In genomic region chr16:32677040-32677700, GRCm38 (mm10) we compare ENCODE assay signal across 17 mouse cellular contexts. TPM values are rescaled to one million over a fixed set of nuclear protein-coding genes. Genes with fewer than 3 reads are reported as not detected.
DNase-seq lines count a peak whose midpoint lies in the region; ATAC-seq and TF ChIP-seq lines count a peak whose summit lies in the region.
"Had no signal": no experiment of that assay in that cellular context is flagged by ENCODE, and none has a peak within 500 bp of the region (broad histone marks: within the 10 kb centered on the region; RNA-seq: fewer than 3 reads in every experiment).

No protein-coding gene starts in this region.

- 0 out of 2 replicates have a peak overlapping the region, but pooled peaks have one; percentile 15 for H3K27ac ChIP-seq in forebrain, embryonic 10.5 days
- no peak overlapping the region for H3K27ac ChIP-seq in forebrain, embryonic 16.5 days (ENCODE audit: low read length)
- 0 out of 2 replicates have a peak overlapping the region, but pooled peaks have one; percentile 11 for H3K27ac ChIP-seq in liver, embryonic 12.5 days
- peak overlapping the region; percentile 58; the same call in 1 of the 2 replicates for H3K27ac ChIP-seq in stomach, embryonic 14.5 days (ENCODE audit: low read length)
- H3K27ac ChIP-seq: hindbrain, embryonic 12.5 days; limb, embryonic 10.5 days; neural tube, embryonic 15.5 days had no signal

- H3K36me3 ChIP-seq in forebrain, embryonic 10.5 days (replicated peaks) = peaks cover 96% of the 10 kb centered on the region
- peaks cover 19% of the 10 kb centered on the region; the same call in 1 of the 2 replicates for H3K36me3 ChIP-seq in forebrain, embryonic 16.5 days (ENCODE audit: control insufficient read depth, insufficient read depth)
- H3K36me3 ChIP-seq in liver, embryonic 12.5 days = peaks cover 91% of the 10 kb centered on the region
- H3K36me3 ChIP-seq in G1E (replicated peaks) = peaks cover 98% of the 10 kb centered on the region
- peaks cover 63% of the 10 kb centered on the region for H3K36me3 ChIP-seq in stomach, embryonic 14.5 days (ENCODE audit: control insufficient read depth, insufficient read depth, low read length)

- no peak for TF ChIP-seq CTCF in G1E (IDR thresholded peaks at IDR 0.05; ENCODE audit: low read depth, low read length)

- no peak for DNase-seq in forebrain, embryonic 10.5 days (ENCODE audit: extremely low spot score, low spot score)
- DNase-seq in liver (no peak), G1E (ENCODE audit: low spot score) (no peak)
- no peak for DNase-seq in right cerebral cortex, adult 2 months (ENCODE audit: low spot score in 2 of 2)
- DNase-seq: adrenal gland, postnatal 10 days; B cell, adult 2 months; cerebellum, adult 2 months; gastrocnemius, postnatal 25 days; kidney, adult 2 months; right cerebral cortex, adult 18-20 months had no signal

- H3K9ac ChIP-seq in forebrain, embryonic 16.5 days (replicated peaks; ENCODE audit: low read depth, low read length) = no peak overlapping the region
- H3K9ac ChIP-seq in liver, embryonic 12.5 days = no peak overlapping the region
- no peak overlapping the region for H3K9ac ChIP-seq in stomach, embryonic 14.5 days (replicated peaks; ENCODE audit: low read depth, low read length)
- H3K9ac ChIP-seq: hindbrain, embryonic 12.5 days; neural tube, embryonic 15.5 days had no signal

- no peak overlapping the region for H3K4me3 ChIP-seq in forebrain, embryonic 10.5 days
- H3K4me3 ChIP-seq in forebrain, embryonic 16.5 days (replicated peaks; ENCODE audit: low read length) = no peak overlapping the region
- H3K4me3 ChIP-seq in liver, embryonic 12.5 days = no peak overlapping the region
- H3K4me3 ChIP-seq in G1E (ENCODE audit: low read depth, low read length) = no peak overlapping the region
- no peak overlapping the region for H3K4me3 ChIP-seq in stomach, embryonic 14.5 days (ENCODE audit: low read depth, low read length)
- H3K4me3 ChIP-seq: hindbrain, embryonic 12.5 days; limb, embryonic 10.5 days; neural tube, embryonic 15.5 days had no signal

- H3K27me3 ChIP-seq in forebrain, embryonic 10.5 days (ENCODE audit: poor library complexity, severe bottlenecking) = no peaks in the 10 kb centered on the region
- H3K27me3 ChIP-seq in forebrain, embryonic 16.5 days (replicated peaks; ENCODE audit: control insufficient read depth, insufficient read depth, low read length) = no peaks in the 10 kb centered on the region
- no peaks in the 10 kb centered on the region for H3K27me3 ChIP-seq in liver, embryonic 12.5 days (replicated peaks)
- H3K27me3 ChIP-seq in G1E (ENCODE audit: insufficient read depth, low read length) = no peaks in the 10 kb centered on the region
- H3K27me3 ChIP-seq in stomach, embryonic 14.5 days (ENCODE audit: control insufficient read depth, insufficient read depth, low read length) = no peaks in the 10 kb centered on the region
- H3K27me3 ChIP-seq: hindbrain, embryonic 12.5 days; neural tube, embryonic 15.5 days had no signal

- no peaks in the 10 kb centered on the region for H3K9me3 ChIP-seq in forebrain, embryonic 10.5 days
- H3K9me3 ChIP-seq in forebrain, embryonic 16.5 days (ENCODE audit: control insufficient read depth, low read length) = no peaks in the 10 kb centered on the region
- H3K9me3 ChIP-seq in liver, embryonic 12.5 days (replicated peaks) = no peaks in the 10 kb centered on the region
- no peaks in the 10 kb centered on the region for H3K9me3 ChIP-seq in G1E (replicated peaks)
- no peaks in the 10 kb centered on the region for H3K9me3 ChIP-seq in stomach, embryonic 14.5 days (ENCODE audit: control insufficient read depth, low read depth, low read length)
- H3K9me3 ChIP-seq: hindbrain, embryonic 12.5 days; limb, embryonic 10.5 days; neural tube, embryonic 15.5 days had no signal

- ATAC-seq in forebrain, embryonic 16.5 days = no peak
- no peak for ATAC-seq in liver, embryonic 12.5 days
- ATAC-seq in G1E (ENCODE audit: extremely low read depth, insufficient number of reproducible peaks, low FRiP score, poor library complexity, severe bottlenecking) = peak; percentile 22; the same call in 1 of the 2 replicates
- peak; percentile 60 for ATAC-seq in stomach, embryonic 14.5 days (ENCODE audit: insufficient number of reproducible peaks, insufficient read depth, low FRiP score, low read depth)

- 74% methylated on average over 10 of the region's 10 CpGs for WGBS in forebrain, embryonic 10.5 days
- WGBS in forebrain, embryonic 16.5 days = 80% methylated on average over 9 of the region's 10 CpGs
- 69% methylated on average over 10 of the region's 10 CpGs for WGBS in liver, embryonic 12.5 days (ENCODE audit: insufficient replicate concordance)
- 76% methylated on average over 10 of the region's 10 CpGs for WGBS in stomach, embryonic 14.5 days

- H3K4me2 ChIP-seq in forebrain, embryonic 16.5 days (ENCODE audit: low read length) = no peak overlapping the region
- H3K4me2 ChIP-seq in liver, embryonic 12.5 days = no peak overlapping the region
- H3K4me2 ChIP-seq in stomach, embryonic 14.5 days (replicated peaks; ENCODE audit: low read depth, low read length) = no peak overlapping the region
- H3K4me2 ChIP-seq: hindbrain, embryonic 12.5 days; midbrain, embryonic 11.5 days; neural tube, embryonic 15.5 days had no signal

- peaks cover 3% of the 10 kb centered on the region; the same call in 1 of the 2 replicates for H3K4me1 ChIP-seq in forebrain, embryonic 10.5 days
- no peaks in the 10 kb centered on the region for H3K4me1 ChIP-seq in forebrain, embryonic 16.5 days (replicated peaks; ENCODE audit: control insufficient read depth, insufficient read depth, low read length)
- H3K4me1 ChIP-seq in liver, embryonic 12.5 days = peaks cover 29% of the 10 kb centered on the region
- H3K4me1 ChIP-seq in G1E (ENCODE audit: insufficient read depth, low read depth, low read length) = peaks cover 44% of the 10 kb centered on the region
- no peaks in the 10 kb centered on the region for H3K4me1 ChIP-seq in stomach, embryonic 14.5 days (ENCODE audit: control insufficient read depth, insufficient read depth, low read length)
- H3K4me1 ChIP-seq: hindbrain, embryonic 12.5 days had no signal

RNA-seq across cellular contexts. Expression of gene Tnk2, which starts 33.5 kb away (rescaled TPM):
- 10.1 and 11.0 TPM in 2 replicates for polyA plus RNA-seq in forebrain, embryonic 10.5 days (2016; fragmentation: Nextera tagmentation; extraction: Ambion mirVana)
- 15.0 and 21.9 TPM in 2 replicates for polyA plus RNA-seq in forebrain, embryonic 16.5 days (2015; fragmentation: Nextera tagmentation; extraction: Ambion mirVana)
- polyA plus RNA-seq in liver, embryonic 12.5 days (2016; fragmentation: Nextera tagmentation; extraction: Ambion mirVana) = 6.3 and 6.6 TPM in 2 replicates
- 27.3 and 31.5 TPM in 2 replicates for total RNA-seq in G1E (2014; fragmentation: Nextera tagmentation)
- 11.8 and 13.4 TPM in 2 replicates for total RNA-seq in G1E (2017)
- 197 and 236 TPM in 2 replicates for polyA plus RNA-seq in G1E (2012)
- polyA plus RNA-seq in stomach, embryonic 14.5 days (2014; fragmentation: Nextera tagmentation; extraction: Ambion mirVana) = 13.1 and 17.1 TPM in 2 replicates

RNA-seq across cellular contexts. Expression of gene Muc4, which starts 58.5 kb away (rescaled TPM):
- 0.15 TPM in 1 of 2 replicates, not detected in the other for polyA plus RNA-seq in forebrain, embryonic 10.5 days (2016; fragmentation: Nextera tagmentation; extraction: Ambion mirVana)
- not detected in 2 replicates for polyA plus RNA-seq in forebrain, embryonic 16.5 days (2015; fragmentation: Nextera tagmentation; extraction: Ambion mirVana)
- polyA plus RNA-seq in liver, embryonic 12.5 days (2016; fragmentation: Nextera tagmentation; extraction: Ambion mirVana) = 0.59 and 0.63 TPM in 2 replicates
- not detected in 2 replicates for total RNA-seq in G1E (2014; fragmentation: Nextera tagmentation)
- total RNA-seq in G1E (2017) = 0.11 and 0.17 TPM in 2 replicates
- not detected in 2 replicates for polyA plus RNA-seq in G1E (2012)
- polyA plus RNA-seq in stomach, embryonic 14.5 days (2014; fragmentation: Nextera tagmentation; extraction: Ambion mirVana) = 8.7 and 8.8 TPM in 2 replicates
- polyA plus RNA-seq: limb, embryonic 10.5 days had no signal

Comparison
In these comparisons a context has a peak if more than half of its experiments do, and no peak if none do; other contexts are left out.
1. ATAC-seq: peak in G1E (single experiment) and stomach, embryonic 14.5 days (single experiment); none in forebrain, embryonic 16.5 days (single experiment) and liver, embryonic 12.5 days (single experiment).